Mouse (Mus musculus): ENCODE data around the gene Cypt3.

Cypt3 gene

DNA sequence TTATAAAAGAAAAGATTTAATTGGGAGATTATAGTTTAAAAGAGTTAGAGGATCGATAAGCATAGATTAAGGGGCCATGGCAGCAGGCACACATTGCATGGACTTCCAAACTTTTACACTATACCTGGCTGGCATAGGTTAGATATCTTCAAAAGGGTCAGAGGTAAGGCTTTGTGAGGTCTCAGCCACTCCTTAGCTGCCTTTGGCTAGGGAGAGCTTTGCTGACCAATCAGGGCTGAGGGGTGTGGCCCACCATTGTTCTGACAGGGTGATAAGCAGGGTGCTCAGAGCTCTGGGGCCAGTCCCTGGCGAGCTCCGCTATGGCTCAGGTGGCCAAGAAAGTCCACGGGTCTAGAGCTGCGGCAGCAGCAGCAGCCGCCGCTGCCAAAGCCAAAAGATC lies at the start of gene Cypt3:
Gene Cypt3 (plus strand): TSS at position 301 of the 400 bp plus-strand sequence.
- no peak for DNase-seq (ENCODE audit: low spot score)

DNA sequence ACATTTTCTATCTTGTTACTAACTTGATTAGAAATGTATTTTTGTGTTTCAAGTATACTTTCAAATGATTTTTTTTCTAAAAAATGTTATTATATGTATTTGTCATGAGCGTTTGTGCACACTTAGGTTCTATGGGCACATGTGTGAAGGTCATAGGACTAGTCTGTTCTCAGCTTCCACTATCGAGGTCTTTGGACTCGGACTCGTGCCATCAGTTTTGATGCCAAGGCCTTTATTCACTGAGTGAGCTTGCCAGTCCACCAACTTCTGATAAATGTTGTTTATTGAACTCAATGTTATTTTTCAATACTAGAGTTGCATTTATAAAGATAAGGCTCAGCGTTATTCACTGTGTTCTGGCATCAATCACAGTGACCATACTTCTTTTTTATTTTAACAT lies 42.9 kb upstream of the Cypt3 start:
- no peak for DNase-seq (ENCODE audit: low spot score)

DNA sequence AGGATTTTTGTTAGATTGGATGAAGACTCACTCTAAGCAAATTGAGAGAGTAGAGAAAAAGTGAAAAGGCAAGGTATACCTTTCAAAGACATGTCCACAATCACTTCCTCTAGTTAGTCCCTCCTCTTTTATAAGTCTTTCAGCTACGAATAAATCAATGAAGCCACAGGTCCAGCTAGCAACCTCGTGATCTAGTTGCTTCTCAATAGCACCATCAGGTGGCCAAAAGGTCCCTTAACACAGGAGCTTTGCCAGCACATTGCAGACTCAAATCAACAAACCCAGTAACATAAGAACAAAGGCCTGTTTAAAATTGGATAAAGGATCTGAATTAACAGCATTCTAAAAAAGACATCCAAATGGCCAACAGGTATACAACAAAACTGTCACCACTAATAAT lies 30.0 kb upstream of the Cypt3 start:
- DNase-seq (ENCODE audit: low spot score) = no peak

DNA sequence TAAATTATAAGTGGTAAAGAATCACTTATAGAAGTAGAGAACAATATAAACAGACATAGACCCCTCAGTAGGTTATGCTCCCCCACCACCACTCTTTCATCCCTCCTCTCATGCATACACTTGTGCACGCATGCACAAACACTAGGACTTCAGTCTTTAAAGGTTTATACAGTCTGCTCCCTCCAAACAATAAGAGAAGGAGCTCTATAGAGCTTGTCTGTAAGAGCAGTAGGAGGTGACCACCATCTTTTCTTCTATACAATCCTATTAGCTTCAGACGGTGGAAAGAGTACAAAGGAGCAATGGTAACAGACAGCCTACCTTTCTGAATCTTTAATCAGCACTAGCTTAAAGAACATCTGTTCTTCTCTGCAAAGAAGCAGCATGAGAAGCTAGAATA lies 1.8 kb upstream of the Cypt3 start:
- no peak for DNase-seq (ENCODE audit: low spot score)

DNA sequence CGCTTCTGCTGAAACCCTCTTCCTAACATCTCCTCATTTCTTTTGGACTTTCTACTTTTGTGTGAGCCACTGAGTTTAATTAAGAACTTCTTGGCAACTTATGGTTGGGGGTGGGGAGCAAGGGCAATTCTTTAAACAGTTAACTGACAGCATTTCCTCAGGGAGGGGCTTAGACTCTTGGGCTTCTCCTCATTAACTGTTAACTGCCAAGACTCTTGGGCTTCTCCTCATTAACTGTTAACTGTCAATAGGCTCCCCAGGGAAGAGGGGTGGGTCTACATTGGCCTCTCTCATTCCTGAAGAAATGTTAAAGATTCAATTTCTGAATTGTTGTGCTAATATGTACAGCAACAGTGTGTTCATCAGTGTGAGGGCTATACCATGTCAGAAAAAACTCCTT lies 6.3 kb downstream of the Cypt3 start:
- DNase-seq (ENCODE audit: low spot score) = no peak

DNA sequence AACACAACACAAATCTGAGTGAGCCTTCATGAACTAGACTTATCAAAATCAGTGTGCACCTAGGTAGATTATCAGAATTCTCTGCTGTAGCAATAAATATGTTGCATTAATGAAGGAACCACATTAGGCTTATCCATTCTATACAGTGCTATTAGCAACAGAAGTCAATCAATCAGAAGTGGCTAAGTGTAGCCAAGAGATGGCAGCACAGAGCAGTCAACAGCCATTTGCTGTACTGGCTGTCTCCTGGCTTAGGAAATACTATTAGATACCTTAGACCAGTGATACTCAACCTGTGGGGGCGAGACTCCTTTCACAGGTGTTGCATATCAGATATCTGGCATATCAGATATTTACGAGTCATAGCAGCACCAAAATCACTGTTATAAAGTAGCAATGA lies 41.2 kb downstream of the Cypt3 start:
- no peak for DNase-seq (ENCODE audit: low spot score)
